Mouse (Mus musculus): Measurements from ENCODE around the gene Adgre5.

Adgre5 gene

GRCm38 (mm10) chr8:83681099-83681498, 60.0 kb downstream of the Adgre5 start:
- peak; percentile 91 for DNase-seq

- peak; percentile 82 for DNase-seq
Measured at GRCm38 (mm10) chr8:83680603-83681002, 60.5 kb downstream of the Adgre5 start.

GRCm38 (mm10) chr8:83679866-83680265, 61.3 kb downstream of the Adgre5 start:
- peak; percentile 82 for DNase-seq

GRCm38 (mm10) chr8:83674497-83674896, 66.6 kb downstream of the Adgre5 start:
- DNase-seq = no peak
